Mouse (Mus musculus) cerebellum, adult 2 months (tissue): ENCODE data around the gene Ccr5. TPM values are rescaled to one million over a fixed set of nuclear protein-coding genes. Genes with fewer than 3 reads are reported as not detected.
"Not testable (repeated sequence)": the region's sequence is repeated elsewhere in the genome, so short reads cannot be mapped to it uniquely, and the experiment has no call there.

ENCODE experiments used
- DNase-seq, 2 experiments: peaks; one replicate each; pipeline ENCODE4 v3.0.0; 2021
- H3K27ac ChIP-seq: fragments of 200-500 bp; 2 replicates; pipeline ENCODE4 v1.5.1; 2012; ENCODE audit warnings: low read length, control low read depth, inconsistent platforms; ENCODE audit not compliant: insufficient read depth
- H3K27me3 ChIP-seq: fragments of 200-500 bp; 2 replicates; pipeline ENCODE4 v1.6.1; 2012; ENCODE audit warnings: inconsistent platforms, mild to moderate bottlenecking, low read length, moderate library complexity; ENCODE audit not compliant: control insufficient read depth, insufficient read depth
- H3K4me1 ChIP-seq: fragments of 200-500 bp; 2 replicates; pipeline ENCODE4 v1.6.1; 2011; ENCODE audit warnings: low read length; ENCODE audit not compliant: control insufficient read depth, insufficient read depth
- H3K4me3 ChIP-seq: fragments of 200-500 bp; replicated peaks from 2 replicates; pipeline ENCODE3; 2011; ENCODE audit warnings: mild to moderate bottlenecking, low read depth, low read length, control low read depth; ENCODE audit not compliant: insufficient read depth
- CTCF ChIP-seq: fragments of 200-500 bp; IDR thresholded peaks from 2 replicates; pipeline ENCODE4 v1.5.1; 2011; ENCODE audit warnings: low read depth, mild to moderate bottlenecking, control low read depth, low read length, moderate library complexity, borderline replicate concordance; ENCODE audit not compliant: insufficient read depth
- POLR2A ChIP-seq: fragments of 200-500 bp; IDR thresholded peaks from 2 replicates; pipeline ENCODE4 v1.6.1; 2011; ENCODE audit warnings: low read length, control low read depth, borderline replicate concordance; ENCODE audit not compliant: insufficient read depth
- WGBS: fragments of 180-500 bp; shearing (Covaris S2); methylation state at CpG from one replicate; pipeline ENCODE4 v1.1.7; 2018; 5-methylcytosine and 5-hydroxymethylcytosine counted together
- polyA plus RNA-seq: library from polyadenylated mRNA; depleted of rRNA; stranded (reverse); fragments of >200 nt; gene quantifications from 2 replicates; pipeline ENCODE4 v1.2.3, GENCODE M21; 2012; rRNA removed

The Ccr5 gene
- 1.6 and 1.8 TPM in 2 replicates for polyA plus RNA-seq

DNA sequence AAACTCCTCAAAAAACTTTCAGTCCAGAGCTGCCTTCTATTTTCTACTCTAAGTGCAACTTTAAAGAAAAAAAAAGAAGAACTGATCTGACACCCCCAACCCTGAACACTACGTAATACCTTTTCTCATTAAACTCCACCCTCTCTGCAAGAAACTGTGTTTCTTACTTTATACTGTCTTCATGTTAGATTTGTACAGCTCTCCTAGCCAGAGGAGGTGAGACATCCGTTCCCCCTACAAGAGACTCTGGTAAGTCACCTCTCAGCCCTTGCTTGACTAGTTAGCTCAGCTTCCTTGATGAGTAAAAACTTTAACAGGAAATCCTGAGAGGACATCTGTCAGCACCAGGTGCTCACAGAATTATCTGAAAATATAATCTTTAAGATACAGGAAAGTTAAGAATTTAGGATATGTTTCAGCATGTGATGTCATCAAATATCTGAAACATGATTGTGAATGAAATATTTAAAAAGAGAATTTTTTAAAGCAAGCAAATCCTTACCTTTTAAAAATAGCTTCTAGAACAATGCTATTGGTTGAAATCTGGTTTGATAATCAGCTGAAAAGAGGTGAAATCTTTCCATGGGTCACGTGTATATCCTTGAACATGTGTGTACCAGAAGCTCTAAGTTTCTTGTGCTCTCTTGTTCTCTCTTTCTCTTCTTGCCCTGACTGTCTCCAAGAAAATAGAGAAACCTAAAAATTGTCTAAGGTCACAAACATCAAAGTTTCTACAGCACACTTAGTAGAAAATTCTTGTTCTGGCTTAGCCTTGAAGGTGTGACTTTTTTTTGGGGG is at the start of gene Ccr5:
TSS of gene Ccr5 (plus strand) at position 157 of the 798 bp plus-strand sequence.
- no peaks in the 10 kb centered on the region for H3K4me1 ChIP-seq
- H3K27me3 ChIP-seq, result no peaks in the 10 kb centered on the region
- no peak within 1 kb of the TSS for H3K4me3 ChIP-seq
- DNase-seq, result no peak
- 78% methylated on average over 3 of the region's 3 CpGs for WGBS
- TF ChIP-seq CTCF (no peak), POLR2A (no peak)
- H3K27ac ChIP-seq, result no peak within 1 kb of the TSS

- TF ChIP-seq POLR2A (no peak), CTCF (no peak)
- Histone ChIP-seq H3K27me3 (no peaks in the 10 kb centered on the region), H3K27ac (no peak overlapping the region), H3K4me3 (no peak overlapping the region), H3K4me1 (no peaks in the 10 kb centered on the region)
- WGBS, result 60% methylated on average over 4 of the region's 4 CpGs
- no peak for DNase-seq
Observed at GRCm38 (mm10) chr9:124079803-124080202, 41.5 kb upstream of the Ccr5 start.

DNA sequence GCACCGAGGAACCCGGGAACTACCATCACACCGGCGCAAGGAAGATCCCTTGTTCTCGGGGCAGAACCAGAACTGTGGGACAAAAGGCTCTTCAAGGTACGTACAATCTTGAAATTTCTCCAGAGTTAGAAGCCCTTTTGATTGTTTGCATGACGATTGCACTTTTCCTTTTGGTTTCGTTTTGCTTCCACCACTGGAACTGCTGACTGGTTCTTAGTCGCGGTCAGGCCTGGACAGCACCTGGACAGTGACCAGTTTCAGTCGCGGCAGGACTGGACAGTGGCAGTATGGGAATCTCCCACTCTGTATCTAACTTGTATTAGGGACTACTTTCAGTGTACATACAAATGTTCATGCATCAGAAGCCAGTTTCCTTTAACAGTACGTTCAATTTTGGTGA is 40.9 kb upstream of the Ccr5 start:
- 90% methylated on average over 13 of the region's 13 CpGs for WGBS
- H3K4me3 ChIP-seq, H3K27ac ChIP-seq, H3K27me3 ChIP-seq, H3K4me1 ChIP-seq, DNase-seq: not testable (repeated sequence)

DNA sequence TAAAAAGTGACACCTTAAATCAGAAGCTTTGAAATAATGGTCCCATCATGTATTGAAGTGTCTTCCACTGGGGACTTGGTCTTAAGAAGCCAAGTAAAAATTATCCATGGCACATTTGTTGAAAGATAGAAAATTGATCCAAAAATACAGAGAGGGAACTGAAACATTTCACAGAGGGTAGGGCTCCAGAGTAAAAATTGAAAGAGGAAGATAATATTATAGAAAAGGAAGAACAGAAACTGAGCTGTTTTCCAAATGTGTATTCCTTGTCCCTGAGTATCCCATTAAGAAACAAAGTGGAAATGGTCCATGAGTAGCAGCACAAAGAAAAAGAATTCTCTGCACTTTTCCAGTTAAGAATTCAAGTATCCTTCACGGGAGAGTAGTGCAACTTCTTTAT is 30.9 kb upstream of the Ccr5 start:
- Histone ChIP-seq H3K4me3 (no peak overlapping the region), H3K4me1 (no peaks in the 10 kb centered on the region), H3K27me3 (no peaks in the 10 kb centered on the region), H3K27ac (no peak overlapping the region)
- DNase-seq, result no peak
- WGBS, result 78% methylated on average over 1 of the region's 1 CpGs
- TF ChIP-seq CTCF, result no peak
- no peak for TF ChIP-seq POLR2A

GRCm38 (mm10) chr9:124099127-124099526 is 22.2 kb upstream of the Ccr5 start:
- H3K4me1 ChIP-seq, result no peaks in the 10 kb centered on the region
- TF ChIP-seq CTCF (no peak), POLR2A (no peak)
- H3K4me3 ChIP-seq, result no peak overlapping the region
- no peak overlapping the region for H3K27ac ChIP-seq
- WGBS, result 84% methylated on average over 1 of the region's 1 CpGs
- no peaks in the 10 kb centered on the region for H3K27me3 ChIP-seq
- no peak for DNase-seq

DNA sequence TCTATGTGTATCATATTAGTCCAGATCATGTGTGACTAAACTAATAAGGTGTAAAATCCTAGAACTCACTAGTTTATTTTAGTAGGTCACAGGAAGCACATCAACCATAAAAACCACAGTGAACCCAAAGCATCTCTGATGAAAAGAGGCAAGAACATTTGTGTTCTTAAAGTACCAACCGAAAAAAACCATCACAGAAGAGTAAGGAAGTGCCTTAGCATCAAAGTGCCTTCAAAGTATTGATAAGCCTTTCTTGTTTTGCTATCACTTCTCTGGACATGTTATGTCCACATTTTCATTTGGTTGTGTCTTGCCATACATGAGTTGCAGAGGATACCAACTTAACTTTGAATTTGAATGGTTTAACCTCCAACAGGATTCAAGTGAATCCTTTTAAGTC is 21.0 kb upstream of the Ccr5 start:
- Histone ChIP-seq H3K4me1 (no peaks in the 10 kb centered on the region), H3K27ac (no peak overlapping the region), H3K27me3 (no peaks in the 10 kb centered on the region), H3K4me3 (no peak overlapping the region)
- no peak for DNase-seq
- 78% methylated on average over 1 of the region's 1 CpGs for WGBS
- TF ChIP-seq POLR2A, result no peak
- TF ChIP-seq CTCF, result no peak

DNA sequence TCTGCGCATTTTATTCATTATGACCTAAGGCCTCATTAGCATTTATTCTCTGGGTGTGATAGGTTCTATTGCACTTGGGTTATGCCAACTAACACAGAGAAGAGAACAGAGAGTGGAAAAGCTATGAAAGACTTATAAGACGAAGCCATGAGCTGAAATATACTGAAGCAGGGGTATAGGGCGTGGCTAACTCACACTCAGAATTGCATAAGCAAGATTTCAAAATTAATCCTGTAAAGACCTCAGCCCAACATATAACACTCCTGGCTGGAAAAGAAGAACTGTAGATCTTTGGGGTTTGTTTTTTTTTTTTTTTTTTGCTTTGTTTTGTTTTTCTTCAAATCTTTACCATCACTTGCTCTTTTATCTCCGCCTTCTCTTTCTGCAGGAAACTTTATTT is 19.6 kb upstream of the Ccr5 start, which contains the start of gene Ccr2:
TSS of gene Ccr2 (plus strand) at position 228 of the 400 bp plus-strand sequence.
- Histone ChIP-seq H3K4me3 (no peak within 1 kb of the TSS), H3K27ac (no peak within 1 kb of the TSS), H3K4me1 (no peaks in the 10 kb centered on the region), H3K27me3 (no peaks in the 10 kb centered on the region)
- TF ChIP-seq POLR2A (no peak), CTCF (no peak)
- DNase-seq, result no peak
- WGBS, result 82% methylated on average over 4 of the region's 4 CpGs

GRCm38 (mm10) chr9:124103199-124103598 is 18.1 kb upstream of the Ccr5 start:
- TF ChIP-seq POLR2A, result no peak
- TF ChIP-seq CTCF, result no peak
- H3K4me3 ChIP-seq, result no peak overlapping the region
- H3K27ac ChIP-seq, result no peak overlapping the region
- no peaks in the 10 kb centered on the region for H3K27me3 ChIP-seq
- no peak for DNase-seq
- H3K4me1 ChIP-seq, result no peaks in the 10 kb centered on the region
- 76% methylated on average over 1 of the region's 1 CpGs for WGBS
